Mouse (Mus musculus): ENCODE results near the gene Gsta3. TPM values are rescaled to one million over a fixed set of nuclear protein-coding genes. Genes with fewer than 3 reads are reported as not detected.

Gene Gsta3
- total RNA-seq, 4 experiments from 2014 or later = 1.3 to 3.0 (median 1.8) TPM

DNA sequence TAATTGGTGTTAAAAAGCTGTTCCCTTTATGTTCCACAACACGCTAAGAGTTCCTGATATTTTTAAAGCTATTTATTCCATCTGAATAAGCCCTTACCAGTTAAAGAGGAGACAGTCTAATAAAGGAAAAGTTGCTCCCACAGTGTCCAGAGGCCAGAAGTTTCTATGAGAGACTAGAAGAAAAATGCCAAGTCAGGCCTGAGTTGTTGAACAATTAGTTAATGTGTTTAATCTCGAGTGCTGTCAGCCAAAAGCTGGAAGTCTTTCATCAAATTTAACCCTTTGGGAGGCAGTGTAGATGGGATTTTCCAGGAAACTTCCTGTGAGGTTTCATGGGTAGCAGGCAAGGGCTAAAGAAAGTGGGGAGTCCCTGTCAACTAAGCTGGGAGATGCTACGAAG is 59.4 kb downstream of the Gsta3 start:
- no peak for DNase-seq (ENCODE audit: low spot score in 2 of 2)

DNA sequence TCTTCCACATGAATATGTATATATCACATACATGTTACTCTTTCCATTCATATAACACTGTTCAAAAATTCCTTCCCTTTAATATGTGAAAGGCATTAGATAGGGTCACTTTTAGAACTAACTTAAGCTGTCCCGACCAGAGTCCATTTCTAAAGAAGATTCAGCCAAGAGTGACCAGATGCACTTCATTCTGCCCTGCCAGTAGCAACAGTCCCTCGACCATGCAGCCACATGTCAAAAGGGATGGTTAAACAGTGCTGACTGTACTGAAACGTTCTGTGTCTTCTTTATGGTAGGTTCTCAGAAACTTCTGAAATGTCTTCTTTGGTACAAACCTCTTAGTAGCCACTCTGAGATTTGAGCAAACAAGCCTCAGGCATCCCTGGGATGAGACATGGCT is 61.3 kb downstream of the Gsta3 start:
- no peak for DNase-seq (ENCODE audit: low spot score in 2 of 2)

DNA sequence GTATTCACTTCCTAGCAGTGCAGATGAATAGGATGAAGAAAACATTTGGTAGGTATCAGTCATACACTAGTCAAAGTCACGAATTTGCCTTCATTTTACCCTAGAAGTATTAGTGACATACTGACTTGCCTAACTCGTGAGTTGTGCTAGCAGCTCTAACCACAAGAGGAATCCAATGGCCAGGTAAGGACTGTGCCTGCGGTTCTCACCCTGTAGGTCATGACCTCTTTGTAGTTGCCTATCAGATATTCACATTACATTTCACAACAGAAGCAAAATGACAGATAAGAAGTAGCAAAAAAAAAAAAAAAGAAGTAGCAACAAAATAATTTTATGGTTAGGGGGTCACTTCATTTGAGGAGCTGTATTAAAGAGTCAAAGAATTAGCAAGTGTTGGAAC is 63.8 kb downstream of the Gsta3 start:
- DNase-seq (ENCODE audit: low spot score in 2 of 2) = no peak

DNA sequence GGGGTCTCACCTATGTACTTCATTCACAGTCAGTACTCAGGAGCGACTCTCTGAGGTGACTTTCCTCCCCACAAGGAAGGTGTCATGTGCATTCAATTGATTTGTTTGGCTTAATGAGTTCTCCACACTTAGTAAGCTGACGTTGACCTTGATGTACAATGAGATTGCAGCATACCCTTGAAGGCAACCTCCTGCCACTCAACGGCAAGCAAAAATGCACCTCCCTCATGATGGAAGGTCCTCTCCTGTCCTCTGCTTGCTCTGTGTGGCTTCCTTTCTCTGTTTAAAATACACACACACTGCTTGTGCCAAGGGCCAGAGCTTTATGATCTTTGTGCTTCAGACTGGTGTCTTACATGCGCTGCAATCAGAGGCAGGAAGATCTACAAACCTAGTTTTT is 64.3 kb downstream of the Gsta3 start:
- DNase-seq (ENCODE audit: low spot score in 2 of 2) = no peak

DNA sequence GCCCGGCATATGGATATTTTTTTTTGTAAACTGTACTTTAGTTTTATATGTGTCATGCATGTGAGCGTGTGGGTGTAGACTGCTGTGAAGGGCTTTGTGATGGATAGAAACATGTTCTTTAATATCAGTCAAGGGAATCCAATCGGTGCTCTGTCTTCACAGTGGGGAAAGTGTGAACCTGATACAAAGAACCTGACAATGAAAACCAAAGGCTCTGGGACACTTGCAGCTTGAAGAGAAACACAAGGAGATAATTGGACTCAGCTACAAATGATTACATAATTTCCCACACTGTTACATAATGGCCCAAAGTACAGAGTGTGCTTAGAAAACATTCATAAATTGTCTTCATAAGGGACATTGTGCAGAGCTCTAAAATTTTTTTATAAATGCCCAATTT is 65.1 kb downstream of the Gsta3 start:
- DNase-seq (ENCODE audit: low spot score in 2 of 2) = no peak

DNA sequence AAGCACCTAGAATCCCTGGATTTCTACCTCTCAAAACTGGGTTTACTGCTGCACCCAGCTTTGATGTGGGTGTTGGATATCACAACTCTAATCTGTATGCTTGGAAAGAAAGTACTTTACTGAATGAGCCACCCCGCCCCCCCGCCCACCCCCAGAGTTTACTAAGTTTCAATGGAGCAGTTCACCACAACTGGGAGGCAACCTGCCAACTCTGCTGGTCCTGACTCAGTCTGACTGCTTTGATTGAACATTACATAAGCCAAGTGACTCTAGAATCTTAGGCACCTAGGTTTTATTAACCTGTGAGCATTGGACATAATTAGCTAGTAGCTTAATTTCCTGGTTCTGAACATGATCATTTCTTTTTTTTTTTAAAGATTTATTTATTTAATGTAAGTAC is 73.9 kb downstream of the Gsta3 start:
- no peak for DNase-seq (ENCODE audit: low spot score in 2 of 2)

Other genes starting within 250 kb of the Gsta3 start
- gene Tram2, start 161.4 kb upstream of the Gsta3 start, total RNA-seq (2022) = 1 to 10 TPM; 1.3 to 2.1 (median 1.4) TPM
- 10 to 100 TPM; 45.0 to 54.0 (median 49.6) TPM for gene Tmem14a, start 22.0 kb upstream of the Gsta3 start, total RNA-seq (2022)
- gene Khdc1a, start 109.1 kb downstream of the Gsta3 start, total RNA-seq (2022) = not detected
- gene Khdc1c, start 127.7 kb downstream of the Gsta3 start, total RNA-seq (2022) = not detected
- not detected for gene Khdc1b, start 143.0 kb downstream of the Gsta3 start, total RNA-seq (2022)

All from left cerebral cortex, adult 8-10 months (tissue).